ENCODE assay signal across 36 mouse cellular contexts in the genomic region with DNA sequence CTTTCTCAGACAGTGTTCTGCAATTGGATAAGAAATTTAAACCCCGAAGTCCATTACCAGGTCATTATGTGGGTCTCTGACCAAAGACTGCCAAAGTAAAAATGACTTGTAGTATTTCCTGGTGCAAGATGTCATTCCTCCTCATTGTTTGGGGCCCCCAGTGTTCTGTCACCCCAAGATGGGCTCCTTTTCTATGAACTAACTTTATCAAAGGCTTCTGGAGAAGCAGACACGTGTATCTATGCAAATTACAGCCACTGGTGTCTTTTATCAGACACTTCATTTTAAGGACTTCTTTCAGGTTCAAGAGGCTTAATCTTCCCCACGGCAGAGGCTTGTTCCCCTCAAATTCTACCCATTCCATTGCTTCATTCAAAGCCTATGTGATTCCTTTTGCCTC.
"Had no signal": no experiment of that assay in that cellular context is flagged by ENCODE, and none has a peak within 500 bp of the region (broad histone marks: within the 10 kb centered on the region; RNA-seq: fewer than 3 reads in every experiment).

No protein-coding gene starts in this region.

- H3K4me3 ChIP-seq: heart, adult 2 months; heart, embryonic 10.5 days; heart, embryonic 12.5 days; heart, embryonic 13.5 days; heart, embryonic 15.5 days; hindbrain, embryonic 10.5 days; hindbrain, embryonic 12.5 days; hindbrain, embryonic 13.5 days; hindbrain, embryonic 15.5 days; intestine, embryonic 15.5 days; kidney, embryonic 15.5 days; layer of hippocampus, adult 2 months had no signal

- DNase-seq: heart, adult 18-20 months; heart, adult 2 months; heart, postnatal 10 days; heart, postnatal 14 days; heart, postnatal 36 days; heart, postnatal 4 days; kidney, adult 11 months; kidney, adult 18-20 months; kidney, adult 2 months; kidney, adult 8-10 months; kidney, adult 9 months; kidney, postnatal 10 days; kidney, postnatal 14 days; kidney, postnatal 25 days; kidney, postnatal 36 days; kidney, postnatal 4 days; layer of hippocampus, adult 9-11 months had no signal

- H3K4me2 ChIP-seq: heart, embryonic 11.5 days; heart, embryonic 12.5 days; heart, embryonic 13.5 days; heart, embryonic 15.5 days; hindbrain, embryonic 12.5 days; hindbrain, embryonic 13.5 days; hindbrain, embryonic 14.5 days; hindbrain, embryonic 15.5 days; intestine, embryonic 15.5 days; kidney, embryonic 15.5 days had no signal

- H3K4me1 ChIP-seq: heart, embryonic 12.5 days; heart, embryonic 15.5 days; hindbrain, embryonic 10.5 days; intestine, embryonic 15.5 days had no signal

- H3K9me3 ChIP-seq: heart, embryonic 10.5 days; heart, embryonic 12.5 days; heart, embryonic 13.5 days; heart, embryonic 15.5 days; hindbrain, embryonic 10.5 days; hindbrain, embryonic 12.5 days; hindbrain, embryonic 13.5 days; hindbrain, embryonic 15.5 days; intestine, embryonic 15.5 days; kidney, embryonic 15.5 days had no signal

- H3K27ac ChIP-seq: heart, adult 2 months; heart, embryonic 10.5 days; heart, embryonic 13.5 days; heart, embryonic 15.5 days; hindbrain, embryonic 10.5 days; hindbrain, embryonic 12.5 days; hindbrain, embryonic 13.5 days; hindbrain, embryonic 14.5 days; hindbrain, embryonic 15.5 days; hindbrain, postnatal 0 days; intestine, embryonic 15.5 days; kidney, embryonic 15.5 days; kidney, postnatal 0 days; layer of hippocampus, adult 2 months had no signal

- H3K36me3 ChIP-seq: heart, embryonic 10.5 days; heart, embryonic 12.5 days; heart, embryonic 13.5 days; heart, embryonic 15.5 days; hindbrain, embryonic 10.5 days; hindbrain, embryonic 12.5 days; hindbrain, embryonic 13.5 days; hindbrain, embryonic 15.5 days; intestine, embryonic 15.5 days; kidney, embryonic 15.5 days had no signal

- H3K9ac ChIP-seq: heart, embryonic 12.5 days; heart, embryonic 13.5 days; heart, embryonic 15.5 days; hindbrain, embryonic 12.5 days; hindbrain, embryonic 13.5 days; hindbrain, embryonic 14.5 days; hindbrain, embryonic 15.5 days; intestine, embryonic 15.5 days; kidney, embryonic 15.5 days had no signal

- ATAC-seq: hindbrain, embryonic 16.5 days; hindbrain, postnatal 0 days; inflammation-experienced regulatory T-cells, adult 6 months; intestine, embryonic 15.5 days; intestine, embryonic 16.5 days; intestine, postnatal 0 days had no signal

- H3K27me3 ChIP-seq: heart, embryonic 15.5 days; hindbrain, embryonic 12.5 days; hindbrain, embryonic 13.5 days; hindbrain, embryonic 15.5 days; intestine, embryonic 15.5 days; kidney, embryonic 15.5 days had no signal
